Mouse (Mus musculus) erythroid progenitor cell, adult 5-6 weeks (primary cell): ENCODE measurements at regions not wholly inside any gene's neighbourhood (a gene's known extent, or its start where the extent isn't known, plus 50 kb on each side); places are given as distances from the start of the nearest gene placed in this dataset.

Source experiments
- ATAC-seq: replicated peaks from 2 replicates; pipeline ENCODE4 v1.8.0; 2016; ENCODE audit warnings: moderate number of reproducible peaks, mild to moderate bottlenecking, moderate TSS enrichment, inconsistent platforms; ENCODE audit not compliant: poor library complexity, low FRiP score, severe bottlenecking

GRCm38 (mm10) chr11:94882687-94883383 is 53.2 kb upstream of the Col1a1 start:
- no peak for ATAC-seq

GRCm38 (mm10) chr11:94881982-94882686 is 53.9 kb upstream of the Col1a1 start:
- ATAC-seq = no peak

GRCm38 (mm10) chr11:94880896-94881840 is 54.9 kb upstream of the Col1a1 start:
- no peak for ATAC-seq

- ATAC-seq = no peak
Observed at GRCm38 (mm10) chr11:94876707-94877106, 59.3 kb upstream of the Col1a1 start.

- no peak for ATAC-seq
Observed at GRCm38 (mm10) chr11:94875026-94875425, 61.0 kb upstream of the Col1a1 start.

- ATAC-seq = no peak
Observed at GRCm38 (mm10) chr11:94874155-94874561, 61.9 kb upstream of the Col1a1 start.

GRCm38 (mm10) chr11:94873693-94874092 is 62.3 kb upstream of the Col1a1 start:
- ATAC-seq = no peak

- no peak for ATAC-seq
Observed at GRCm38 (mm10) chr11:94872921-94873320, 63.1 kb upstream of the Col1a1 start.

GRCm38 (mm10) chr11:94870341-94870740 is 65.7 kb upstream of the Col1a1 start:
- ATAC-seq = peak; percentile 64

GRCm38 (mm10) chr11:94869866-94870265 is 66.2 kb upstream of the Col1a1 start:
- ATAC-seq = peak; percentile 22

GRCm38 (mm10) chr11:94866176-94866967 is 69.7 kb upstream of the Col1a1 start:
- no peak for ATAC-seq

- ATAC-seq = no peak
Observed at GRCm38 (mm10) chr11:94850129-94850528, 67.6 kb upstream of the Tmem92 start.

GRCm38 (mm10) chr11:94839133-94839532 is 56.6 kb upstream of the Tmem92 start:
- ATAC-seq = no peak

GRCm38 (mm10) chr11:94838140-94838539 is 55.6 kb upstream of the Tmem92 start:
- no peak for ATAC-seq

GRCm38 (mm10) chr11:94836347-94836746 is 53.8 kb upstream of the Tmem92 start:
- ATAC-seq = no peak

- peak; percentile 64 for ATAC-seq
Observed at GRCm38 (mm10) chr11:94832246-94832985, 49.9 kb upstream of the Tmem92 start.
